Mouse (Mus musculus): Measurements from ENCODE around the gene Krt23. TPM values are rescaled to one million over a fixed set of nuclear protein-coding genes. Genes with fewer than 3 reads are reported as not detected.

The Krt23 gene
- total RNA-seq, 4 experiments from 2014 or later: not detected

DNA sequence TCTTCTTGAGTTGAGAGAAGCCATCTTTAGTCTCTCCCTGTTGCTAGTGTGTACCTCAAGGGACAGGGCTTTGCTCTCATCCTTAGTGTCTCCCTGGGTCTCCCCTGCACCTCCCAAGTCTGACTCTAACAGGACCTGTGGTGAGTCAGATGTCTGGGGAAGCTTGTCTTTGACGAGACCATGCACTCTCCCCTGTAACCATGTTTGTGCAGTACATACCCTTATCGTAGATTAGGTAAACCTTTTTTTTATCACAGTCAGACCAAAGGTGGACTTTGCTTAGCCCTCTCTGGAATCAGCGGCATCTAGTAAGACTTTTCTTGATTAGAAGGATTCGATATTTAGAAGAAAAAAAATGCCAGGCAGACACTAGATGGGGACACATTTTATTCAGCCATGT is 38.9 kb downstream of the Krt23 start:
- no peak for DNase-seq (ENCODE audit: low spot score in 2 of 2)

DNA sequence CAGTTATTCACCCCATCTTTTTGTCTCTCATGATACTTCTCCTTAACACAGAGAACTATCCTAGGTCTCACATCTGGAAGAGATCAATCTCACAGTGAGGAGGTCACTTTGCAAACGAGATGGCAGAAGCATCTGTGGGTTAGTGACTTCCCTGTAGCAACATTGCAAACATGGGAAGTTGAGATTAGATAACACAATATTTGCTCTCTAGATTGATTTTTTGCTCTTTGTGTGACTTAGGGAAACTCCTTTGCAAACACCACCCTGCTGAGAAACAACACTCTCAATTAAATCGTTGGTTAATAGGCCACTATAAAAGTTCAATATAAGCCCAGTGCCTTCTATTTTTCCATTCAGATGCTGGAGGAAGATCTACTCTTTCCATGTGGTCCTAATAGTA is 44.2 kb downstream of the Krt23 start:
- no peak for DNase-seq (ENCODE audit: low spot score in 2 of 2)

DNA sequence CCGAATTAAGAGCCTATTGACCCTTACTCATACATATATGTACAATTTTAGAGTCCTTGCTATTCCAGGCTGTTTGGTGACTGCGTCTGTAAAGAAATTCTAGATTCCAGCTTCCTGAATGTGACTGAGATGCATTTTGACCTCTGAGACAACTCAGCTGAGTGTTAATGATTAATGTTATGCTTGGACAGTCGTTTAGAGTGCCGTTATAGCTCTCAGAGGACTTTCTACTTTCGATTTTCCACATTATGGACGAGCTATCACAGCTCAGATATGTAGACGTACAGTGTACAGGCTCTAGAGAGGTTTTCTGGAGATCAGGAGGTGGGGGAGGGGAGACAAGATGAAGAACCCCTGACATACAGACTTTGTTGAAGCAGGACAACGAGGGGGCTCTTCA is 51.7 kb downstream of the Krt23 start:
- no peak for DNase-seq (ENCODE audit: low spot score in 2 of 2)

DNA sequence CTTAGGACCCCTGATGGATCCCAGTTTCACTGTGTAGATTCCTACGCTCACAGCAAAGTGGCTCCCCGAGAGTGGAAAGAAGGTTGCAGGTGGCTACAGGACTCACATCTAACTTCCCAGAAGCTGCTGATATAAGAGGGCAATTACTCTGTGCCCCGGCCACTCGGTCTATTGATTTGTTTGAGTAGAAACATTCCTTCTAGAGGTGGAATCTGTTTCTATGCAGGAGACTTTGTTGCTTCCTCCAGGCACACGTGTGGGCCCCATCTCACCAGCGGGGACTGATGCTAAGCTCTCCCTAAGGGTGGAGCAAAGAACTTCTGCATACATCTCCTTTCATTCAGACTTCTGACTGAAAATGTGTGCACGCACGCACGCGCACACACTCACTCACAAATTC is 53.5 kb downstream of the Krt23 start:
- no peak for DNase-seq (ENCODE audit: low spot score in 2 of 2)

DNA sequence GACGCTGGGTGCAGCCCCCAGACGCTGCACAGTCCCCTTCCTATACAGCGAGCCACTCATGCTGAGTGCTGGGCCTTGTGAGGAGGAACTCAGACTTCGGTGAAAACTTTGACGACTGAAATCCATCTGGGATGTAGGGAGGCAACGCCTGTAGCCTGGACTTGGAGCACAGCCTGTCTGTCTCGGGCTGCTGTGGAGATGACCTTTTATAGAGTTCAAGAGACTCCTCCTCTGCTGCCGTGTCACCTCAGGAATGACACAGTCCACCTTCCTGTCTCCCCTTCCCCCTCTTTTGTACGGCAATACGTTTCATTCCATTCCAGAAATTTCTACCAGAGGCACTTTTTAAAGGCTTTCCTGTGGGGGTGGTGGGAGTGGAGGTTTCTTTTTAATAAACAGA is 55.0 kb downstream of the Krt23 start, which contains the start of gene Krt20:
Krt20 (minus strand) TSS at position 179 of the 400 bp plus-strand sequence.
- DNase-seq (ENCODE audit: low spot score in 2 of 2): no peak

DNA sequence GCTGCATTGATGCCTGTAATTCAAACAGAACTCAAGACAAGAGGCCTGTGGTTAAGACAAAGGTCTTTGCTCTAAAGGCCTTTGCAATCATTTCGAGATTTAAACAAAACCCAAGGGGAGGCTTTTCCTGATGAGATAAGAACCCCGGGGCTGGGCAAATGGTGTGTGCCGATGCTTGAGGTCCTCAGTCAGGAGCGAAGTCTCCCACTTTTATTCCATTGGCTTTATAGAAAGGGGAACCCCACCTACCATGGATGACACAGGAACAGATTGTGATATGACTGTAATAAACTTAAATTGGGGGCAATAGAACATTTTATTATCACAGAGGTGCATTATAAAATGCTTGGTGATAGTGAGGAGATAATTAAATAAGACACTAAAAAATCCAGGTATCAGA is 56.3 kb downstream of the Krt23 start:
- DNase-seq (ENCODE audit: low spot score in 2 of 2): no peak

DNA sequence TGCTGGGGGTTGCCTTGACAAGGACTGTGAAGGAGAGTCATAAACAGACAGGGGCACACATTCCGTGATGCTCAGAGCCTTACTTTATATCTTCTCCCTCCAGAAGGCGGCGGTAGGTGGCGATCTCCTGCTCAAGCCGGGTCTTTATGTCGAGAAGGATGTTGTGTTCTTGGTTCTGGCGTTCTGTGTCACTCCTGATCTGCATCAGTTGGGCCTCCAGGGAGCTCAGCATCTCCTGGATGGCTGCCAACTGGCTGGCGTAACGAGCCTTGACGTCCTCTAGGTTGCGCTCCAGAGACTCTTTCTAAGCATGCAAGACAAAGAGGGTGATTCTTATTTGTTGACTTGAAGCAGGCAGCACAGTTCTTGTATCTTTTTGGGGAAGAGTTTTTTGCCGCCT is 62.3 kb downstream of the Krt23 start:
- no peak for DNase-seq (ENCODE audit: low spot score in 2 of 2)

Other genes with a start within 250 kb of the Krt23 start
- gene Krt222, start 249.1 kb downstream of the Krt23 start, total RNA-seq (2022): 10 to 100 TPM; 30.4 to 38.4 (median 34.0) TPM
- gene Krt24, start 207.9 kb downstream of the Krt23 start, total RNA-seq (2022): not detected
- gene Krt25, start 170.2 kb downstream of the Krt23 start, total RNA-seq (2022): not detected
- gene Krt26, start 155.2 kb downstream of the Krt23 start, total RNA-seq (2022): under 1 TPM in 1 of 4 experiments, not detected in 3; 0.14 TPM
- not detected for gene Krt27, start 142.0 kb downstream of the Krt23 start, total RNA-seq (2022)
- gene Krt28, start 118.2 kb downstream of the Krt23 start, total RNA-seq (2022): under 1 TPM in 1 of 4 experiments, not detected in 3; 0.21 TPM
- 10 to 100 TPM; 11.4 to 13.8 (median 12.0) TPM for gene Krt10, start 103.8 kb downstream of the Krt23 start, total RNA-seq (2022)
- gene Krt12, start 70.9 kb downstream of the Krt23 start, total RNA-seq (2022): 10 to 100 TPM in 1 of 4 experiments, 1 to 10 TPM in 3; 8.6 to 10.0 (median 9.5) TPM
- gene Krt20, start 55.0 kb downstream of the Krt23 start, total RNA-seq (2022): not detected
- gene Krt39, start 28.2 kb upstream of the Krt23 start, total RNA-seq (2022): not detected
- gene Krt40, start 50.0 kb upstream of the Krt23 start, total RNA-seq (2022): not detected
- not detected for gene Krtap3-3, start 57.7 kb upstream of the Krt23 start, total RNA-seq (2022)
- not detected for gene Krtap3-2, start 63.7 kb upstream of the Krt23 start, total RNA-seq (2022)
- gene Gm11939, start 66.3 kb upstream of the Krt23 start, total RNA-seq (2022): not detected
- not detected for gene Krtap3-1, start 73.5 kb upstream of the Krt23 start, total RNA-seq (2022)
- not detected for gene Krtap1-5, start 87.9 kb upstream of the Krt23 start, total RNA-seq (2022)
- not detected for gene Krtap1-4, start 90.5 kb upstream of the Krt23 start, total RNA-seq (2022)
- not detected for gene Krtap1-3, start 98.2 kb upstream of the Krt23 start, total RNA-seq (2022)
- not detected for gene Krtap9-3, start 105.0 kb upstream of the Krt23 start, total RNA-seq (2022)
- not detected for gene Gm11938, start 110.2 kb upstream of the Krt23 start, total RNA-seq (2022)
- not detected for gene Gm11937, start 117.1 kb upstream of the Krt23 start, total RNA-seq (2022)
- gene Krtap2-4, start 121.7 kb upstream of the Krt23 start, total RNA-seq (2022): not detected
- gene Gm11562, start 127.3 kb upstream of the Krt23 start, total RNA-seq (2022): not detected
- not detected for gene Krtap4-1, start 135.1 kb upstream of the Krt23 start, total RNA-seq (2022)
- gene Krtap4-2, start 141.9 kb upstream of the Krt23 start, total RNA-seq (2022): not detected
- not detected for gene Krtap4-7, start 151.0 kb upstream of the Krt23 start, total RNA-seq (2022)
- gene Gm11555, start 157.1 kb upstream of the Krt23 start, total RNA-seq (2022): not detected
- not detected for gene Gm11563, start 165.8 kb upstream of the Krt23 start, total RNA-seq (2022)
- gene Krtap4-6, start 172.8 kb upstream of the Krt23 start, total RNA-seq (2022): not detected
- not detected for gene Gm14190, start 197.6 kb upstream of the Krt23 start, total RNA-seq (2022)
- gene Gm14180, start 241.2 kb upstream of the Krt23 start, total RNA-seq (2022): not detected

All from left cerebral cortex, adult 8-10 months (tissue).